Mouse (Mus musculus) cortical plate, adult 2 months (tissue): ENCODE data around the gene BC052040. TPM values are rescaled to one million over a fixed set of nuclear protein-coding genes. Genes with fewer than 3 reads are reported as not detected.

Source experiments
- H3K27ac ChIP-seq: fragments of 200-500 bp; 2 replicates; pipeline ENCODE4 v1.5.1; 2012; ENCODE audit warnings: low read length, control low read depth, inconsistent platforms; ENCODE audit not compliant: insufficient read depth
- H3K4me1 ChIP-seq: fragments of 200-500 bp; 2 replicates; pipeline ENCODE4 v1.6.1; 2011; ENCODE audit warnings: low read length; ENCODE audit not compliant: control insufficient read depth, insufficient read depth
- H3K4me3 ChIP-seq: fragments of 200-500 bp; 2 replicates; pipeline ENCODE4 v1.5.1; 2011; ENCODE audit warnings: mild to moderate bottlenecking, low read length, control low read depth; ENCODE audit not compliant: insufficient read depth
- CTCF ChIP-seq: fragments of 200-500 bp; IDR thresholded peaks from 2 replicates; pipeline ENCODE4 v1.5.1; 2011; ENCODE audit warnings: mild to moderate bottlenecking, control low read depth, low read length; ENCODE audit not compliant: insufficient read depth; ENCODE audit errors: extremely low read depth
- POLR2A ChIP-seq: fragments of 200-500 bp; IDR thresholded peaks from 2 replicates; pipeline ENCODE4 v1.6.1; 2011; ENCODE audit warnings: mild to moderate bottlenecking, low read length, control low read depth; ENCODE audit not compliant: insufficient read depth; ENCODE audit errors: extremely low read depth
- polyA plus RNA-seq: library from polyadenylated mRNA; depleted of rRNA; stranded (reverse); fragments of >200 nt; gene quantifications from 2 replicates; pipeline ENCODE4 v1.2.3, GENCODE M21; 2012

Gene BC052040
- polyA plus RNA-seq, 1 experiment, result 6.8 TPM

DNA sequence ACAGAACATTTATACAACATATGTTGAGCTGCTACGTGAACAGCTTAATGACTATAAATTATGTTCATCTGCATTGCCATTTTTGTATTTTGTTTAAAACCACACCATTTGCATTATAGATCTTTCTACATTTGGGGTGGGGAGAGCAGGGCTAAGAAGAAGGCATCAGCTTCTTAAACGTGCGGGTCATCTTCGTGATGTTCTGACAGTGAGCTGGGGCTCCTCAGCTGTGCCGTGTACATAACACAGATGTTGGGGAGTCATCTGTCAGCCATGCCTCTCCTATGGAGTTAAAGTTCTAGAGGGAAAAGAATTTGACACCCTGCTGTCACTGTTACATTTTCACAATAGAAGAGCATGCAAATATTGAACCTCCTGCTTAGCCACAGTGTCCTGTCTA lies 19.2 kb downstream of the BC052040 start:
- H3K27ac ChIP-seq, result no peak overlapping the region
- no peak for TF ChIP-seq POLR2A
- TF ChIP-seq CTCF, result no peak
- no peak overlapping the region for H3K4me3 ChIP-seq
- no peaks in the 10 kb centered on the region for H3K4me1 ChIP-seq

DNA sequence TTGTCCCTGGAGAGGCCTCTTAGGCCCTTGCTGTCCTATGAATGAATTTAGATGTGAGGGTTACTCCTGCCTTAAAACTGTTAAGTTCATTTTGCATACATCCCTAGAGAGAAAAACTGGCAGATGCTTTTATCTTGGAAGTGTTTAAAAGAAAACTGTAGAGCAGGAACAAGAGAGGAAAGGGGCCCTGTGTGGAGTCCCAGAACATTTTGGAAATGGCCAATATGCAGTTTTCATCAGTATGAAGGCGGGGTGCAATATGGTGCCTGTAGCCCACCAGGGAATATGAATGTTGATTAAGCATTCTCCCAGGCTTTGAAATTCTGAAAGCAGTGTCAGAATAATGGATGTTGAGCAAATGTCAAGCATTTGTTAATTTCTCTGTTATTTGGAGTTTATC lies 19.8 kb downstream of the BC052040 start:
- no peak overlapping the region for H3K4me3 ChIP-seq
- H3K4me1 ChIP-seq, result no peaks in the 10 kb centered on the region
- no peak for TF ChIP-seq POLR2A
- TF ChIP-seq CTCF, result no peak
- no peak overlapping the region for H3K27ac ChIP-seq

DNA sequence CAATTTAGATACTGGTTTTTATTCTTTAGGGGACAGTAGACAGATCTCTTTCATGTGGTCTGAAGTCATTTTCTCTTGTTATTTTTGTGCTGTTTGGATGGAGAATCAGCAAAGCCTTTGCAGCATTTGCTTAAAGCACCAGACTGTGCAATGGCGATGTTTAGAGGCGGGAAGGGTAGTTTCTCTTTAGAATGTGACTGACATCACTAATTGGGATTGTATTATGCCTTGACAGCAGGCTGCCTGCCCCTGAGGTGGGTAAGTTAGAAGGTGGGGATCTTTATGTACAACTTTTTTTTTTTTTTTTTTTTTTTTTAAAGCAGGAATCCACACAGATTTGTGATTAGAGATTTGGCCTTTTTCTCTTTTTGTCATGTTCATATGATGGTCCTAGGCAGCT lies 20.6 kb downstream of the BC052040 start:
- Histone ChIP-seq H3K27ac (no peak overlapping the region), H3K4me3 (no peak overlapping the region), H3K4me1 (no peaks in the 10 kb centered on the region)
- TF ChIP-seq CTCF, result no peak
- TF ChIP-seq POLR2A, result no peak

DNA sequence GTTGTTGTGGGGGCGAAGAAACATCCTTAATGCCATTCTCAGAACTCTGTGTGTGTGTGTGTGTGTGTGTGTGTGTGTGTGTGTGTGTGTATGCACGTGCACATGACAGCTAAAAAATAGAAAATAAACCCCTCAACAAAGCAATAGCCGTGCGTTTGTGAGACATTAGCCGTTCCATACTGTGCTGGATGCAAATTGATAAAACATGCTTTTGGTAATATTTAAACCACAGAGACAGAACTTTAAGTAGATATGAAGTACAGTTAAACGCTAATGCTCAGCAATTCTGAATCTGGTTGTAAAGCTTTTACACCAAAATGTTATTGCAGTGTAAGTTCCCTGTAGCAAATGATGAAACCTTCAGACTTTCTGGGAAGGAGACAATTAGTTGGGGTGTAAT lies 22.6 kb downstream of the BC052040 start:
- H3K4me3 ChIP-seq, result no peak overlapping the region
- TF ChIP-seq POLR2A, result no peak
- TF ChIP-seq CTCF, result no peak
- no peak overlapping the region for H3K27ac ChIP-seq
- no peaks in the 10 kb centered on the region for H3K4me1 ChIP-seq

DNA sequence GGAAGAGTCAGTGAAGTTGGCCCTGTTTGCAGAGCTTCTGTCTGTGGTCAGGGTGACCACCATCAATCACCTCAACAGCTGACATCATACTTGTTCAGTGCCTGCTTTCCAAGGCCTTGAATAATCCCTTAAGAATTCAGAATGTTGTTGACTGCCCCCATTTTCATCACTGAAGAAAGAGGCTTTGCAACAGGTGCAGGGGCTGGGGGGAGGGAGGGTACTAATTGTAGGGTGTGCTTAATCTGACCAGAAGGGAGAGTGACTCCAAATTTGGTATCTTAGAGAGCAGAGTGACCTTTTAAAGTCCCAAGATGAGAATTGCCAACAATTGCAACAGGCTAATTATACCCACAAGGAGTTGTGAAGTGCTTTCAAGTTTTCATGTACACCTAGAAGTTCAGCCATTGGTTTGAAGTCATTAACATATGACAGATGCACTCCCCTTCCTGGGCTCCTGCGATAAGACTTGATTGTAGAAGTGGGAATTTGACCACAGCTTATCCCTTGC lies 24.4 kb downstream of the BC052040 start:
- Histone ChIP-seq H3K4me3 (no peak overlapping the region), H3K4me1 (no peaks in the 10 kb centered on the region), H3K27ac (no peak overlapping the region)
- no peak for TF ChIP-seq POLR2A
- no peak for TF ChIP-seq CTCF

DNA sequence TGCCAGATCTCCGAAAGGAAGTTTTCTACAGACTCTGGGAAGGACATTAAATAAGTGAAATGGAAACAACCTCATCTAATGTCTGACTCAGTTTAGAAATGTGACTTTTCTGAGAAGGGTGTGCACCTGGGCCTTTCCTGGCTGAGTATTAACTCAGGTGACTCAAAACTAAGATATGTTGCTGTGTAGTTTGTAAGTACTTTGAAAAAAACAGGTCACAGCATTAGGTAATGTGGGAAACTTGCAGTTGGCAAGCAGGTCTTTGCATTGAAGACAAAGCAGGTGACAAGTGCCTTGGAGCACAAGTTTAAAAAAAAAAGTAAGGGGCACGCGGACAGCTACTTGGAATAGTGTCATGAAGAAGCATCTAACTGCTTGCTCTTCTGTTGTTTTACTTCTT lies 27.5 kb downstream of the BC052040 start:
- no peak overlapping the region for H3K27ac ChIP-seq
- TF ChIP-seq CTCF (no peak), POLR2A (no peak)

DNA sequence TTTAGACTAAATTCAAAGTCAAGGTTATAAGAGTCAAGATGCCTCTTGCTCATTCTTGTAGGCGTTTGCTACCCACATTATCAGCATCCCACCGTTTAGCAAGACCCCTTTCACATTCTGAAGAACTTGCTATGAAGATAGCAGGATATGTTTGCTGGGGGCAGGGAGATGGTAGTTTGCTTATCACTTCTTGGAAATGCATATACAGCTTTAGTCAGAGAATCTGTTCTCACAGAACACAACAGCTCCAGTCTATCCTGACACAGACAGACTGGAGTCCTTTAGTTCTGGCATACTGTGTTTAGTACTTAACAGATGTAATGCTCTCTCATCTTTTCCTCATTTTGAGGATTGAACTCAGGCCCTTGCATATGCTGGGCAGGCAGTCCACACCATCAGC lies 28.6 kb downstream of the BC052040 start:
- TF ChIP-seq CTCF, result no peak
- TF ChIP-seq POLR2A, result no peak
- H3K27ac ChIP-seq, result no peak overlapping the region
- H3K4me3 ChIP-seq, result no peak overlapping the region
- no peaks in the 10 kb centered on the region for H3K4me1 ChIP-seq

More for the DNA sequence above, 27.5 kb downstream of the BC052040 start:
- no peak overlapping the region for H3K4me3 ChIP-seq
- no peaks in the 10 kb centered on the region for H3K4me1 ChIP-seq

DNA sequence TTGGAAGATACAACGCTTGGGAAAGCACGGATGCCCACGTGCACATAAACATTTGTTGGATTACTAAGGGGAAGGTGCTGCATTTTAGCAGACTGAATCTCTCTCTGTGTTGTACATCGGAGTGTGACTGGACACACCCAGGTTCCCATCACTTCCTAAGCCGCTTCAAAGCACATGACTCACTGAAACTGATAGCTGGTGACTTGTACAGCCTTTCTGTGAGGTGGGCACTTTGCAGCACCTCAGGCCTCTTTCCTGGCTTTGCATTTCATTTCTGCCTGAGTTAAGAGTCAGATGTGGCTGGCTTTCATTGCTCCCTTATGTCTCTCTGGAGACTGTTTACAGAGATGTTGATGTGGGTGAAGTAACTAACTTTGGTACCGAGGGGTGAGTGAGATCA lies 29.0 kb downstream of the BC052040 start:
- Histone ChIP-seq H3K4me1 (no peaks in the 10 kb centered on the region), H3K27ac (no peak overlapping the region), H3K4me3 (no peak overlapping the region)
- TF ChIP-seq POLR2A (no peak), CTCF (no peak)

DNA sequence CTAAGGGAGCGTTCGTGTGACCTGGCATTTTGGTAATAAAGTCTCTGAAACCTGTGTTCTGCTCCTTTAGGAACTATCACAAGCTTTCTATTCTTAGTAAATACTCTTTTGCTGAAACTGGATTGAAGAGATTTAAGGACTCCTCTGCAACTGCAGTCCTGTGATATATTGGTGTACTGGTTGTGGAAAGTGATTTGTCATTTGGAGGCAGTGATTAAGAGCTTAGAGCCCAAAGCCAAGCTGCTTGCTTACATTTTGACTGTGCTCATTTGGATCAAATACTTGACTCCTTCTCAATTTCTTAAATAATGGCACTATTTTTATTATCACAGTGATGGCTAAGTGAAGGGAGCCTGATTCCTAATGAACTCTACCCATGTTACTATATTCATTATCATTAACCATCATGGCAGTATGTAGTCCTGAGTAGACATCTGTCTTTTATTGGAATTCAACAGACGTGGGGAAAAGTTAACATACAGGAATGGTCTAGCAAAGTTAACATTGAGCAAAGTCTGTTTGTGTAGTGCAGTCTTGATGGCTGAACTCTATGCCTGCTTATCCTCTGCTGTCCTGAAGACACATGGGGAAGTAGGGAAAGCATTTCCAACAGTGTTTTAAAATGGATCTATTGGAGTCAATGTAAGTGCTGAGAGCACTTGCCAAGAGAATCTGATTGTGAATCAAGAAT lies 32.5 kb downstream of the BC052040 start:
- Histone ChIP-seq H3K4me3 (no peak overlapping the region), H3K27ac (no peak overlapping the region), H3K4me1 (no peaks in the 10 kb centered on the region)
- TF ChIP-seq CTCF (no peak), POLR2A (no peak)

DNA sequence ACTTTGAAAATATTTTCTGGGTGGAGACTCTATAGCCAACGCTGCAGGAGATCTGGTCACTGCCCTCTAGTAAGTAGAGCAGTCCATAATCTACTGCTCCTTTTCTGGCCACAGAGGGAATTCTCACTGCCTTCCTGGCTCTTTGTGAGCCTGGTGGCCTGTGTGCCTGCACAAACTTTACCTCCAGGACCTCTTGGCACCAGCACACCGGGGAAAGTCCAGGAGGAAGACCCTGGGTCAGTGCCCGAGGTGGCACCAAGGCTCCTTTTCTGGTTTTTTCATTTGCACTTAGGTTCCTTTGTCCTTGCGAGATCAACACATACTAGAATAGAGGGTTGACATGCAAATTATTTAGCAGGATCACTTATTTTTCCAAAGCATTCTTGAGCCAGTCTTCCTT lies 47.0 kb downstream of the BC052040 start:
- H3K4me1 ChIP-seq, result no peaks in the 10 kb centered on the region
- no peak overlapping the region for H3K4me3 ChIP-seq
- TF ChIP-seq POLR2A, result no peak
- TF ChIP-seq CTCF, result no peak
- no peak overlapping the region for H3K27ac ChIP-seq
